Mouse (Mus musculus) stomach, postnatal 0 days (tissue): ENCODE measurements around the gene Tcp10b.
"Not testable (repeated sequence)": the region's sequence is repeated elsewhere in the genome, so short reads cannot be mapped to it uniquely, and the experiment has no call there.

Source experiments
- CTCF ChIP-seq: IDR thresholded peaks from 2 replicates; pipeline ENCODE4 v1.5.1; 2016; ENCODE audit warnings: antibody characterized with exemption, low read depth, mild to moderate bottlenecking, moderate library complexity
- EP300 ChIP-seq: optimal IDR thresholded peaks from 2 replicates; pipeline ENCODE3; 2016; ENCODE audit warnings: antibody characterized with exemption

- not testable (repeated sequence) for TF ChIP-seq CTCF, EP300
Measured at GRCm38 (mm10) chr17:13060804-13061203, at the start of gene Tcp10b.
